Mouse (Mus musculus) embryonic fibroblast, embryonic 13.5 days (primary cell): ENCODE data around the gene Dlgap4. TPM values are rescaled to one million over a fixed set of nuclear protein-coding genes. Genes with fewer than 3 reads are reported as not detected.

ENCODE experiments used
- H3K27ac ChIP-seq: 2 replicates; pipeline ENCODE4 v1.5.1; 2012; ENCODE audit warnings: low read length, control low read depth, inconsistent platforms; ENCODE audit not compliant: insufficient read depth
- H3K4me1 ChIP-seq: 2 replicates; pipeline ENCODE4 v1.6.1; 2011; ENCODE audit warnings: low read length; ENCODE audit not compliant: control insufficient read depth, insufficient read depth
- H3K4me3 ChIP-seq: 2 replicates; pipeline ENCODE4 v1.5.1; 2011; ENCODE audit warnings: mild to moderate bottlenecking, control low read depth, low read length; ENCODE audit not compliant: insufficient read depth
- CTCF ChIP-seq: IDR thresholded peaks from 2 replicates; pipeline ENCODE4 v1.5.1; 2011; ENCODE audit warnings: mild to moderate bottlenecking, control low read depth, low read length, moderate library complexity, borderline replicate concordance; ENCODE audit not compliant: insufficient read depth
- POLR2A ChIP-seq: IDR thresholded peaks from 2 replicates; pipeline ENCODE4 v1.6.1; 2011; ENCODE audit warnings: low read depth, mild to moderate bottlenecking, control low read depth, low read length, moderate library complexity
- polyA plus RNA-seq: library from polyadenylated mRNA; stranded (reverse); fragments of >200 nt; gene quantifications from 2 replicates; pipeline ENCODE4 v1.2.4, GENCODE M21; 2011; ENCODE audit warnings: low read depth; ENCODE audit not compliant: missing spikeins, insufficient read length

Dlgap4 gene
- 58.4 and 71.4 TPM in 2 replicates for polyA plus RNA-seq

DNA sequence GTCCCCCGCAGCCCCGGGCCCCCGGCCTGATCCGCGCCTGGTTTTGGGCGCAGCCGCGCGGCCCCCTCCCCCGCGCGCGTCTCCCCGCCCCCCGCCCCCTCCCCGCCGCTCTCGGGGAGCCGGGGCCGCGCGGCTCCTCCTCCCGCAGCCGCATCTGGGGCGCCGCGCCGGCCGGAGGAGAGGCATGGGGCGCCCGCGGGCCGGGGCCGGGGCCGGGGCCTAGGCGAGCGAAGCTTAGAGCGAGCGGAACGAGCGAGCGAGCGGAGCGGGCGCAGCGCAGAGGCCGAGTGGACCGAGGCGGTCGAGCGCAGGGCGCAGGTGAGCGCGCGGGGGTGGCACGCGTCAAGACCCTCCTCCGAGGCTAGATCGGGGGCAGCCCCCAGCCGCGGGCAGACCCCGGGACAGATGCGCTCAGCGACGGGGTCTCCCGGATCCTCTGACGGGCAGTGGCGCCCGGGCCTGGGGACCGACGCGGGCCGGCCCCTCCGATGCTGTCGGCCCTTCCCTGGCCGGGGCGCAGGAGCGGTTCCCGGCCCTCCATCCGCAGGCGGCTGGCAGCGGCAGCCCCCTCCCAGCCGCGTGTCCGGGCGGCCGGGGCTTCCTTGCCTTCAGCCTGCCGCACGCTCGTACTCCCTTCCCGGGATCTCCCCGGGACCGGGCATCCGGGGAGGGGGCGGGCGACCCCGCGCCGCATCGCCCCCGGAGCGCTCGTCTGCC is at the start of gene Dlgap4:
Dlgap4 (plus strand) TSS at position 165 of the 717 bp plus-strand sequence.
- Histone ChIP-seq H3K4me3 (peak within 1 kb of the TSS; percentile 35), H3K4me1 (no peaks in the 10 kb centered on the region)
- TF ChIP-seq POLR2A (no peak), CTCF (no peak)

DNA sequence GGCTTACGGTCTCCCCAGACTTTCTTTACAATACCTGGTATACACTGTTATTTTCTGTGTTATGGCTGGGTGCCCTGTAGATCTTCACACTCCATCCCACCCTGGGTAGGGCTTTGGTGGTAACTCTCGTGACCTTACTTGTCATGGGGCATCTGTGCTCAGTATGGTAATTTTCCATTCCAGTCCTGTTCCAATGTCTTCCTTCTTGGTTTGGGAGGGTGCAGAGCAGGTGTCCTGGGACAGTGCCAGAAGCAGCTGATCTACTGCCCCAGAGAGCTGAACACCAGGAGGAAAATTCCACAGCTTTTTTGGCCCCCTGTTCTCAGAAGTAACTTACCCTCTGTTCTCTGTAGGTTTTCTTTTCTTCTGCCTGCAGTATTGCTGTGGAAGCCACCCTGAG is 47.0 kb upstream of the Dlgap4 start:
- TF ChIP-seq POLR2A: no peak
- TF ChIP-seq CTCF: no peak
- no peaks in the 10 kb centered on the region for H3K4me1 ChIP-seq

More for the DNA sequence above, at the start of gene Dlgap4:
- H3K27ac ChIP-seq: no peak within 1 kb of the TSS

GRCm38 (mm10) chr2:156568647-156569046 is 44.9 kb upstream of the Dlgap4 start:
- no peak overlapping the region for H3K4me3 ChIP-seq
- no peak for TF ChIP-seq CTCF
- TF ChIP-seq POLR2A: no peak
- no peaks in the 10 kb centered on the region for H3K4me1 ChIP-seq
- H3K27ac ChIP-seq: no peak overlapping the region

More for the DNA sequence above, 47.0 kb upstream of the Dlgap4 start:
- Histone ChIP-seq H3K4me3 (no peak overlapping the region), H3K27ac (no peak overlapping the region)

DNA sequence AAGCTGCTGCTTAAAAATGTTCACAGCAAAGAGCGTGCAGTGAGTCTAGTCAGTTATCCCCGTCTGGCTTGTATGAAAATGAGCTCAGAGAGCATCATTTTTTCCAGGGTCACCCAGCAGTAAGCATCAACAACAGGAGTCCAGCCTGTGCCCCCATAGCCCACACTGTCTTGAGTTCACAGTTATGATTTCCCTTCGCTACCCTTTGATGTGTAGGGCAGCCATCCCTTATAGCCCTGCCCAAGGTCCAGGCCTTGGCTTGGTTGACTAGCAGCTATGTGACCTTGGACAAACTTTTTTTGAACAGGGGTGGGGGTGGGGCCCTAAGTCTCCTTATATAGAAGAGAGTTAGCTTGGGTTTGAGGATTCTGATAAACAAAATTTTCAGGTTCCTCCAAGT is 44.2 kb upstream of the Dlgap4 start:
- Histone ChIP-seq H3K4me3 (no peak overlapping the region), H3K27ac (no peak overlapping the region), H3K4me1 (no peaks in the 10 kb centered on the region)
- no peak for TF ChIP-seq POLR2A
- TF ChIP-seq CTCF: no peak

GRCm38 (mm10) chr2:156571521-156571920 is 42.0 kb upstream of the Dlgap4 start:
- Histone ChIP-seq H3K4me1 (no peaks in the 10 kb centered on the region), H3K27ac (no peak overlapping the region), H3K4me3 (no peak overlapping the region)
- TF ChIP-seq CTCF: no peak
- no peak for TF ChIP-seq POLR2A

DNA sequence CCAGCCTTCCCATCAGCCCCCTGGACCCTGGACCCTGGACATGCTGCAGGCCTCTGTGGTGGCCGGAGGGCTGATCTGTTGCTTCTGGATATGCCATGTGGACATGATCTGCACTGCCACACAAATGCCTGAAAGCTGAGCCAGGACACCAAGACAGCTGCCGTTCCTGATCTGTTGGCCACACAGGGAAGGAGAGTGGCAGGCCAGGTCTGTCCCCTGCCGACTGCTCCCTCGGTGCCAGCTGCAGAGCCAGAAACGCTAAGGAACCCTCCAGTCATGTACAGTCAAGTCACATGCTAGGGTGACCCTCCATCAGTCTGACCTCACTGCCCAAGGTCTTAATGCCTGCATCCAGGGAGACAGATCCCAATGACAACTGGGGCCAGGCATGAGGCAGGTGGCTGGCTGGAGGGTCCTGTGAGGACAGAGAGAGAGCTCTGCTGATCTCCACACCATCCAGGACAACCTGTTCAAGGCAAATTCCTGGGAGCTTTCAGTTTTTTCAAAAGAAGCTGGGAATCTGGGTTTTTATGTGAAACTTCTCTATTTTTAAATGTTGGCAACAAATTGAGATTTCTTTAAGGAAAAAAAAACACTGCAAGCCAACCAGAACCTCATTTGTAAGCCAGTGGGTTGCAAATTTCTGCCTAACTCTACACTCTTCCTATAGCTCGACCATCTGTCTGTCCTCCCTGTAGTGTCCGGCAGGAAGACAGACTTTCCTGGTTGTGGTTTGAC is 36.5 kb upstream of the Dlgap4 start:
- Histone ChIP-seq H3K27ac (no peak overlapping the region), H3K4me3 (no peak overlapping the region), H3K4me1 (no peaks in the 10 kb centered on the region)
- no peak for TF ChIP-seq POLR2A
- no peak for TF ChIP-seq CTCF

DNA sequence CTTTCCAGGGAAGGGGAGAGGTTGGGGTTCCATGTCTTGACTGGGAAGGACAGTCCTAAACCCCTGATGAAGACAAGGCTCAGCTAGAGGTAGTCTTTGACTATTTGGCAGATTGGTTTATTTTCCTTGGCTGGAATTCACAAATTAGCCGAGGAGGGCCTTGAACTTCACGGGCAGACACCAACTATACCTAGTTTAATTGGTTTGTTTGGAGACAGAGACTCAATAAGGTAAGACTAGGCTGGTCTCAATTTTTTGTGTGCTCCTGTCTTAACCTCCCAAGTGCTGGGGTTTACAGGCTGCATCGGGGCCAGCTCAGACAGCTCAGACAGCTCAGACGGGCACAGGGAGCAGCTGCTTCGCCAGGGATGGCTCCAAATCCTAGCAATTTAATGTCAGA is 33.0 kb upstream of the Dlgap4 start:
- Histone ChIP-seq H3K4me3 (no peak overlapping the region), H3K27ac (no peak overlapping the region), H3K4me1 (no peaks in the 10 kb centered on the region)
- TF ChIP-seq CTCF (no peak), POLR2A (no peak)

- no peaks in the 10 kb centered on the region for H3K4me1 ChIP-seq
- no peak for TF ChIP-seq POLR2A
- TF ChIP-seq CTCF: no peak
Measured at GRCm38 (mm10) chr2:156581244-156581643, 32.3 kb upstream of the Dlgap4 start.

DNA sequence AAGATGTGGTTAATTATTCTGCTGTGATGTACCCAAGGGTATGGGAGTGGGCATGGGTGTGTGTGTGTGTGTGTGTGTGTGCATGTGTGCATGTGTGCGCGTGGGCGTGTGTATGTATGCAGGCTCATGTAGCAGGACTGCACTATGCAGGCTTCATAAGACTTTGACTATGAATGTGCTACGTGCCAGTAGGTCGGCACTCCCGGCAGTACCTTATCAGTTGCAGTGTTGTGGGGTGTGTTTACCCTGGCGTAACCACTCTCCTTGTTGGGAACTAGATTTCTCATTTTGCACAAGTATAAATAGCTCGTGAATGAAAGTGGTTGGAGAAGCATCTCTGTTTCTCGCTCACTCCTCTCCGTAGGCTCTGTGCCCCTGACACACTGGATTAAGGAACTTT is 30.6 kb upstream of the Dlgap4 start:
- no peak for TF ChIP-seq CTCF
- TF ChIP-seq POLR2A: no peak
- Histone ChIP-seq H3K27ac (no peak overlapping the region), H3K4me1 (no peaks in the 10 kb centered on the region), H3K4me3 (no peak overlapping the region)

More at GRCm38 (mm10) chr2:156581244-156581643, 32.3 kb upstream of the Dlgap4 start:
- Histone ChIP-seq H3K4me3 (no peak overlapping the region), H3K27ac (no peak overlapping the region)

DNA sequence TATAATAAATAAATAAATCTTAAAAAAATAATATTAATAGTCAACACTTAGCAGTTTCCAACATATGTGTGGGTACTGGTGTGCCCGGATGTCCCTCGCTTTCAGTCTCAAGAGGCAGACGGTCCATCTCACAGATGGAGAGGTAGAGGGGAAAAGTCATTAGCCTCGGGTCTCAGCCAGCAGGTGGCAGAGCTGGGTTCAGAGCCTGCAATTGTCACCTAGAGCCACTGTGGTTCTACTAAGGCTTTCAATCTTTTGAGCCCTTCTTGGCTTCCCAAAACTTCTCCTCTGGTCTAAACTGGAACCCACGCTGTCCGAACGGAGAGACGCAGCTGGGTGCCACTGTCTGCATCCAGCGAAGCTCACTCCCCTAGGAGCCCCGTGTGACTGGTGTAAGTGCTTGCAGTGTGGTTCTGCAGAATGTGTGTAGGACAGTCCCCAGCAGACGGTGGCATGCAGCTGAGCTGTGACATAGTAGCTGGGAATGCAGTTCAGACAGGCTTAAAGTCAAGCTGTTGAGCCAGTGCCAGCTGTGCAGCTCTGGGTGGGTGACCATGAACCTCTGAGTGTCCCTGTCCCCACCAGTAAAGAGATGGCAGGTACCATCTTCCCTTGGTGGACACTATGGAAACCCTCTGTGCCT is 29.2 kb upstream of the Dlgap4 start:
- H3K27ac ChIP-seq: no peak overlapping the region
- no peak overlapping the region for H3K4me3 ChIP-seq
- no peak for TF ChIP-seq POLR2A
- TF ChIP-seq CTCF: no peak
- no peaks in the 10 kb centered on the region for H3K4me1 ChIP-seq
